Mouse (Mus musculus): Measurements from ENCODE around the gene Sfxn3. TPM values are rescaled to one million over a fixed set of nuclear protein-coding genes. Genes with fewer than 3 reads are reported as not detected.
A peak's percentile ranks its signal among the peaks of the same experiment; 100 is the strongest.

Sfxn3 gene
- polyA plus RNA-seq, 1 experiment from 2014 or later, result 32.1 TPM

GRCm38 (mm10) chr19:45021362-45021761 lies 25.9 kb upstream of the Sfxn3 start:
- H3K36me3 ChIP-seq, result peaks cover 50% of the 10 kb centered on the region
- H3K4me3 ChIP-seq, result no peak overlapping the region
- no peak for ATAC-seq (ENCODE audit: low FRiP score, low read depth)
- H3K4me1 ChIP-seq, result peaks cover 47% of the 10 kb centered on the region
- WGBS, result 92% methylated on average over 15 of the region's 15 CpGs
- peak overlapping the region; percentile 9; the same call in 1 of the 2 replicates for H3K4me2 ChIP-seq (replicated peaks)
- no peaks in the 10 kb centered on the region for H3K27me3 ChIP-seq
- H3K27ac ChIP-seq (replicated peaks), result no peak overlapping the region
- H3K9ac ChIP-seq (replicated peaks), result no peak overlapping the region
- no peaks in the 10 kb centered on the region for H3K9me3 ChIP-seq

- Histone ChIP-seq H3K36me3 (peaks cover 69% of the 10 kb centered on the region), H3K4me2 (replicated peaks) (no peak overlapping the region), H3K27ac (replicated peaks) (no peak overlapping the region), H3K9me3 (no peaks in the 10 kb centered on the region), H3K4me3 (no peak overlapping the region), H3K27me3 (no peaks in the 10 kb centered on the region), H3K9ac (replicated peaks) (0 out of 2 replicates have a peak overlapping the region, but pooled peaks have one; percentile 20), H3K4me1 (peaks cover 40% of the 10 kb centered on the region)
- no peak for ATAC-seq (ENCODE audit: low FRiP score, low read depth)
- 88% methylated on average over 11 of the region's 11 CpGs for WGBS
These were observed 23.3 kb upstream of the Sfxn3 start for GRCm38 (mm10) chr19:45023993-45024392.

GRCm38 (mm10) chr19:45024775-45025174 lies 22.5 kb upstream of the Sfxn3 start:
- 93% methylated on average over 20 of the region's 20 CpGs for WGBS
- ATAC-seq (ENCODE audit: low FRiP score, low read depth), result no peak

DNA sequence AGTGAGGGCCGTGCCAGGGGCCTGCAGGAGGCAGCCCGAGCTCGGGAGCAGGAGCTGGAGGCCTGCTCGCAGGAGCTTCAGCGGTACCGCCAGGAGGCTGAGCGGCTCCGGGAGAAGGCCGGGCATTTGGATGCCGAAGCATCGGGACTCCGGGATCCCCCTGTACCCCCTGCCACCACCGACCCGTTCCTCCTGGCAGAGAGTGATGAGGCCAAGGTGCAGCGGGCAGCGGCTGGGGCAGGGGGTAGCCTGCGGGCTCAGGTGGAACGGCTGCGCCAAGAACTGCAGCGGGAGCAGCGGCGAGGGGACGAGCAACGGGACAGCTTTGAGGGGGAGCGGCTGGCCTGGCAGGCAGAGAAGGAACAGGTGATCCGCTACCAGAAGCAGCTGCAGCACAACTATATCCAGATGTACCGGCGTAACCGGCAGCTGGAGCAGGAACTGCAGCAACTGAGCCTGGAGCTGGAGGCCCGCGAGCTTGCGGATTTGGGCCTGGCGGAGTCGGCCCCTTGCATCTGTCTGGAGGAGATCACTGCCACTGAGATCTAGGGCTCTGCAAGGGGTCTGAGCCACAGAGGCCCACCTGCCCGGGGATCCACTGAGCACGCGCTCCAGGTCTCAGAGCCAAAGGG lies 21.2 kb upstream of the Sfxn3 start:
- WGBS, result 93% methylated on average over 37 of the region's 37 CpGs
- Histone ChIP-seq H3K27ac (replicated peaks) (no peak overlapping the region), H3K4me2 (replicated peaks) (no peak overlapping the region), H3K9me3 (no peaks in the 10 kb centered on the region), H3K27me3 (no peaks in the 10 kb centered on the region), H3K4me1 (peaks cover 25% of the 10 kb centered on the region), H3K9ac (replicated peaks) (no peak overlapping the region), H3K4me3 (no peak overlapping the region), H3K36me3 (peaks cover 69% of the 10 kb centered on the region)
- no peak for ATAC-seq (ENCODE audit: low FRiP score, low read depth)

More at GRCm38 (mm10) chr19:45024775-45025174, 22.5 kb upstream of the Sfxn3 start:
- H3K9me3 ChIP-seq, result no peaks in the 10 kb centered on the region
- H3K4me1 ChIP-seq, result peaks cover 32% of the 10 kb centered on the region
- H3K4me2 ChIP-seq (replicated peaks), result no peak overlapping the region
- H3K9ac ChIP-seq (replicated peaks), result no peak overlapping the region
- peaks cover 69% of the 10 kb centered on the region for H3K36me3 ChIP-seq
- H3K27ac ChIP-seq (replicated peaks), result no peak overlapping the region
- H3K4me3 ChIP-seq, result no peak overlapping the region
- no peaks in the 10 kb centered on the region for H3K27me3 ChIP-seq

- H3K27me3 ChIP-seq, result no peaks in the 10 kb centered on the region
- no peak overlapping the region for H3K4me3 ChIP-seq
- WGBS, result 86% methylated on average over 6 of the region's 6 CpGs
- H3K9me3 ChIP-seq, result no peaks in the 10 kb centered on the region
- no peak for ATAC-seq (ENCODE audit: low FRiP score, low read depth)
- H3K9ac ChIP-seq (replicated peaks), result no peak overlapping the region
- peaks cover 23% of the 10 kb centered on the region for H3K4me1 ChIP-seq
- no peak overlapping the region for H3K4me2 ChIP-seq (replicated peaks)
- no peak overlapping the region for H3K27ac ChIP-seq (replicated peaks)
- H3K36me3 ChIP-seq, result peaks cover 60% of the 10 kb centered on the region
These were observed 20.2 kb upstream of the Sfxn3 start for GRCm38 (mm10) chr19:45026958-45027670.

DNA sequence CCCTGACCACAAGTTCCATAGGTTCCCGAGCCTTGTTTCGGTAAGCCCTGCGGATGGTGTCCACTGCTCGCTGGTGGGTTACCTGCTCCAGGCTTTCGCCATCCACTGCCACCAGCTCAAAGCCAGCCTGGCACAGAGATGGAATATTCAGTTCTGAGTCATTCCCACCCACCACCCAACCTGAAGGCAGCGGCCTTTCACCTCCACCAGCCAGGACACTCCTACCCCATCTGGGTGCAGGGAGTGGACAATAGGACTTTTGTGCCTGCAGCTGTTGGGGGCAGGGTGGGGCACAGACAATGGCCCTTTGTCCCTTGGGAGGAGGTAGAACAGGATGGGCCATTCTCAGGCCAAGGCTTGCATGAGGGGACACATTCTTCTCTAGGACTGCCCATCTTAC lies 19.5 kb upstream of the Sfxn3 start:
- 83% methylated on average over 6 of the region's 6 CpGs for whole genome bisulfite sequencing
- H3K4me2 ChIP-seq (replicated peaks), result no peak overlapping the region
- H3K27me3 ChIP-seq, result peaks cover 2% of the 10 kb centered on the region; the same call in 1 of the 2 replicates
- no peak for ATAC-seq (ENCODE audit: low FRiP score, low read depth)
- peaks cover 53% of the 10 kb centered on the region for H3K36me3 ChIP-seq
- H3K27ac ChIP-seq (replicated peaks), result peak overlapping the region; percentile 46; the same call in 1 of the 2 replicates
- peaks cover 23% of the 10 kb centered on the region for H3K4me1 ChIP-seq
- H3K9ac ChIP-seq (replicated peaks), result no peak overlapping the region
- H3K9me3 ChIP-seq, result no peaks in the 10 kb centered on the region
- no peak overlapping the region for H3K4me3 ChIP-seq

GRCm38 (mm10) chr19:45028746-45029145 lies 18.6 kb upstream of the Sfxn3 start:
- Histone ChIP-seq H3K4me2 (replicated peaks) (no peak overlapping the region), H3K4me1 (peaks cover 23% of the 10 kb centered on the region), H3K27me3 (peaks cover 5% of the 10 kb centered on the region; the same call in 1 of the 2 replicates), H3K9ac (replicated peaks) (no peak overlapping the region), H3K4me3 (no peak overlapping the region), H3K36me3 (peaks cover 45% of the 10 kb centered on the region), H3K27ac (replicated peaks) (0 out of 2 replicates have a peak overlapping the region, but pooled peaks have one; percentile 20), H3K9me3 (no peaks in the 10 kb centered on the region)
- WGBS, result 69% methylated on average over 19 of the region's 19 CpGs
- no peak for ATAC-seq (ENCODE audit: low FRiP score, low read depth)

- Histone ChIP-seq H3K9ac (replicated peaks) (no peak overlapping the region), H3K27me3 (peaks cover 5% of the 10 kb centered on the region; the same call in 1 of the 2 replicates), H3K27ac (replicated peaks) (no peak overlapping the region), H3K9me3 (no peaks in the 10 kb centered on the region), H3K36me3 (peaks cover 37% of the 10 kb centered on the region), H3K4me1 (peaks cover 20% of the 10 kb centered on the region), H3K4me3 (no peak overlapping the region), H3K4me2 (replicated peaks) (no peak overlapping the region)
- ATAC-seq (ENCODE audit: low FRiP score, low read depth), result no peak
- 58% methylated on average over 9 of the region's 9 CpGs for WGBS
These were observed 17.7 kb upstream of the Sfxn3 start for GRCm38 (mm10) chr19:45029571-45029970.

GRCm38 (mm10) chr19:45030111-45030510 lies 17.2 kb upstream of the Sfxn3 start:
- H3K27ac ChIP-seq (replicated peaks), result no peak overlapping the region
- peaks cover 5% of the 10 kb centered on the region; the same call in 1 of the 2 replicates for H3K27me3 ChIP-seq
- H3K9ac ChIP-seq (replicated peaks), result no peak overlapping the region
- no peak for ATAC-seq (ENCODE audit: low FRiP score, low read depth)
- H3K4me2 ChIP-seq (replicated peaks), result no peak overlapping the region
- 34% methylated on average over 8 of the region's 8 CpGs for WGBS
- H3K4me3 ChIP-seq, result no peak overlapping the region
- H3K36me3 ChIP-seq, result peaks cover 31% of the 10 kb centered on the region
- no peaks in the 10 kb centered on the region for H3K9me3 ChIP-seq
- H3K4me1 ChIP-seq, result peaks cover 20% of the 10 kb centered on the region

- no peak; the same call in 1 of the 2 replicates for ATAC-seq (ENCODE audit: low FRiP score, low read depth)
- Histone ChIP-seq H3K4me2 (replicated peaks) (peak overlapping the region; percentile 37), H3K27me3 (peaks cover 9% of the 10 kb centered on the region; the same call in 1 of the 2 replicates), H3K9me3 (no peaks in the 10 kb centered on the region), H3K4me3 (no peak overlapping the region), H3K27ac (replicated peaks) (no peak overlapping the region), H3K36me3 (peaks cover 22% of the 10 kb centered on the region), H3K4me1 (peaks cover 20% of the 10 kb centered on the region), H3K9ac (replicated peaks) (no peak overlapping the region)
- WGBS, result 44% methylated on average over 20 of the region's 20 CpGs
These were observed 16.3 kb upstream of the Sfxn3 start for GRCm38 (mm10) chr19:45030746-45031693.

DNA sequence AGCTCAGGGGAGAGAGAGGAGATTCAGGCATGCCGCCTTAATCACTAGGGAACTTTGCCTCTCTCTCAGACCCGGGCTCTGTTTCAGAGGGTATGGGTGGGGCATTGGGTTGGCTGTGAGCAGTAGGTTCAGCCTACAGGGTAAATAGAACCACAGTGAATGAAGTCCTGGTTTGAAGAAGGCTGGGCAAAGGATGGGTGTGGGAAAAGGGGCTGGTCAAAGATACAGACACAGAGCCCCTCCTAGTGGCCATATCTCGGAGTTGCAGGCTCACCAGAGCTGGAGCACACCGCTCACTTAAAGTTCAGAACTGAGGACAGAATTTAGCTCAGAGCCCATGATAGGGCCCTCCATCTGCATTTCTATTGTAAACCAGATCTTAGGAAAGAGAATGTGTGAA lies 15.5 kb upstream of the Sfxn3 start:
- Histone ChIP-seq H3K9ac (replicated peaks) (no peak overlapping the region), H3K9me3 (no peaks in the 10 kb centered on the region), H3K36me3 (peaks cover 15% of the 10 kb centered on the region; the same call in 1 of the 2 replicates), H3K4me2 (replicated peaks) (no peak overlapping the region), H3K4me1 (peaks cover 20% of the 10 kb centered on the region), H3K27ac (replicated peaks) (no peak overlapping the region), H3K4me3 (no peak overlapping the region), H3K27me3 (peaks cover 14% of the 10 kb centered on the region)
- ATAC-seq (ENCODE audit: low FRiP score, low read depth), result peak; percentile 54
- WGBS, result 16% methylated on average over 4 of the region's 4 CpGs

Data from midbrain, embryonic 12.5 days (tissue).